Mouse (Mus musculus) stomach, postnatal 0 days (tissue): ENCODE data around the gene Mpp4. TPM values are rescaled to one million over a fixed set of nuclear protein-coding genes. Genes with fewer than 3 reads are reported as not detected.
A peak's percentile ranks its signal among the peaks of the same experiment; 100 is the strongest.

Experiments
- ATAC-seq: fragments of 200-750 bp; cut with Nextera tagmentation; 2 replicates; pipeline ENCODE4 v1.8.0; 2017; ENCODE audit not compliant: low FRiP score, low TSS enrichment
- DNase-seq: peaks from one replicate; pipeline ENCODE4 v3.0.0-alpha.2; 2016; ENCODE audit warnings: low spot score
- H3K27ac ChIP-seq: fragments of 300-500 bp; sonication (generic); replicated peaks from 2 replicates; pipeline ENCODE4 v1.5.1; 2014; ENCODE audit warnings: mild to moderate bottlenecking, control low read depth
- H3K27me3 ChIP-seq: fragments of 300-500 bp; sonication (generic); 2 replicates; pipeline ENCODE4 v1.6.1; 2014; ENCODE audit warnings: low read length; ENCODE audit not compliant: control insufficient read depth, insufficient read depth
- H3K36me3 ChIP-seq: fragments of 300-500 bp; sonication (generic); 2 replicates; pipeline ENCODE4 v1.6.1; 2014; ENCODE audit warnings: low read length, mixed read lengths; ENCODE audit not compliant: control insufficient read depth, insufficient read depth
- H3K4me1 ChIP-seq: fragments of 300-500 bp; sonication (generic); replicated peaks from 2 replicates; pipeline ENCODE4 v1.6.1; 2014; ENCODE audit warnings: antibody characterized with exemption; ENCODE audit not compliant: control insufficient read depth, insufficient read depth
- H3K4me2 ChIP-seq: fragments of 300-500 bp; sonication (generic); replicated peaks from 2 replicates; pipeline ENCODE4 v1.6.1; 2014; ENCODE audit warnings: low read depth, mild to moderate bottlenecking, control low read depth, moderate library complexity
- H3K4me3 ChIP-seq: fragments of 300-500 bp; sonication (generic); 2 replicates; pipeline ENCODE4 v1.5.1; 2014; ENCODE audit warnings: low read depth, low read length, control low read depth
- H3K9ac ChIP-seq: fragments of 300-500 bp; sonication (generic); 2 replicates; pipeline ENCODE4 v1.6.1; 2014; ENCODE audit warnings: mild to moderate bottlenecking, low read length, control low read depth, mixed read lengths
- H3K9me3 ChIP-seq: fragments of 300-500 bp; sonication (generic); 2 replicates; pipeline ENCODE4 v1.6.1; 2016; ENCODE audit warnings: low read length; ENCODE audit not compliant: control insufficient read depth
- CTCF ChIP-seq: IDR thresholded peaks from 2 replicates; pipeline ENCODE4 v1.5.1; 2016; ENCODE audit warnings: antibody characterized with exemption, low read depth, mild to moderate bottlenecking, moderate library complexity
- EP300 ChIP-seq: optimal IDR thresholded peaks from 2 replicates; pipeline ENCODE3; 2016; ENCODE audit warnings: antibody characterized with exemption
- whole genome bisulfite sequencing: fragments of 180-500 bp; shearing (Covaris S2); extraction: QIAGEN DNeasy Blood & Tissue Kit; methylation state at CpG from one replicate; pipeline ENCODE4 v1.1.7; 2014; 5-methylcytosine and 5-hydroxymethylcytosine counted together
- polyA plus RNA-seq: library from polyadenylated mRNA; unstranded; fragments of >200 nt; fragmentation: Nextera tagmentation; extraction: Ambion mirVana; gene quantifications from 2 replicates; pipeline ENCODE4 v1.2.1, GENCODE M21; 2015

The Mpp4 gene
- polyA plus RNA-seq, result 0.12 and 0.13 TPM in 2 replicates

- DNase-seq (no peak), ATAC-seq (no peak)
- Histone ChIP-seq H3K27me3 (no peaks in the 10 kb centered on the region), H3K4me3 (no peak within 1 kb of the TSS), H3K27ac (0 out of 2 replicates have a peak within 1 kb of the TSS, but pooled peaks have one; percentile 5), H3K4me2 (no peak within 1 kb of the TSS), H3K4me1 (no peaks in the 10 kb centered on the region), H3K36me3 (no peaks in the 10 kb centered on the region), H3K9ac (no peak within 1 kb of the TSS), H3K9me3 (no peaks in the 10 kb centered on the region)
- 69% methylated on average over 12 of the region's 12 CpGs for WGBS
- TF ChIP-seq CTCF, result no peak
- no peak for TF ChIP-seq EP300
These were observed at the start of gene Mpp4 for GRCm38 (mm10) chr1:59163030-59163461. Mpp4 (minus strand) TSS chr1:59163389.

DNA sequence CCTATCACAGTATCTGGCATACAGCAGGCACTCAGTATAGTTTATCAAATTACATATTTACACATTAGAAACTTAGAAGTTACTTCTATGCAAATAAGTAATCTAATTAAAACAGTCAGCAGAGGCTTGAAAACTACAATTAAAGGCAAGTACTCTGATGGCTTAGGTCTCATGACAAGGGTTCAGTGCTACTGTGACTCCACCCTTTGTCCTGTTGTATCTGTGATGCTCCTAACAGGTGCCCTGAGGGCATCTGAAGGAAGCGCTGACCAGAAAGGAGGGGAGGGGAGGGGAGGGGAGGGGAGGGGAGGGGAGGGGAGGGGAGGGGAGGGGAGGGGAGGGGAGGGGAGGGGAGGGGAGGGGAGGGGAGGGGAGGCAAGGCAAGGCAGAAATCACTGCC, 49.8 kb upstream of the Mpp4 start:
- Histone ChIP-seq H3K9me3 (no peaks in the 10 kb centered on the region), H3K27ac (no peak overlapping the region), H3K4me3 (no peak overlapping the region), H3K27me3 (no peaks in the 10 kb centered on the region), H3K4me2 (no peak overlapping the region), H3K4me1 (no peaks in the 10 kb centered on the region), H3K36me3 (0 out of 2 replicates have a peak, but pooled peaks cover 2% of the 10 kb centered on the region), H3K9ac (no peak overlapping the region)
- WGBS, result no CpG with 5 or more reads among the region's 1 CpGs
- DNase-seq, result no peak
- ATAC-seq, result no peak
- no peak for TF ChIP-seq CTCF
- TF ChIP-seq EP300, result no peak

- Histone ChIP-seq H3K27me3 (no peaks in the 10 kb centered on the region), H3K9me3 (no peaks in the 10 kb centered on the region), H3K4me2 (no peak overlapping the region), H3K36me3 (no peaks in the 10 kb centered on the region), H3K9ac (no peak overlapping the region), H3K27ac (no peak overlapping the region), H3K4me3 (no peak overlapping the region), H3K4me1 (no peaks in the 10 kb centered on the region)
- ATAC-seq (0 out of 2 replicates have a peak, but pooled peaks have one; percentile 70), DNase-seq (no peak)
- no peak for TF ChIP-seq CTCF
- TF ChIP-seq EP300, result no peak
- WGBS, result 59% methylated on average over 5 of the region's 5 CpGs
These were observed 49.0 kb upstream of the Mpp4 start for GRCm38 (mm10) chr1:59212076-59212779.

DNA sequence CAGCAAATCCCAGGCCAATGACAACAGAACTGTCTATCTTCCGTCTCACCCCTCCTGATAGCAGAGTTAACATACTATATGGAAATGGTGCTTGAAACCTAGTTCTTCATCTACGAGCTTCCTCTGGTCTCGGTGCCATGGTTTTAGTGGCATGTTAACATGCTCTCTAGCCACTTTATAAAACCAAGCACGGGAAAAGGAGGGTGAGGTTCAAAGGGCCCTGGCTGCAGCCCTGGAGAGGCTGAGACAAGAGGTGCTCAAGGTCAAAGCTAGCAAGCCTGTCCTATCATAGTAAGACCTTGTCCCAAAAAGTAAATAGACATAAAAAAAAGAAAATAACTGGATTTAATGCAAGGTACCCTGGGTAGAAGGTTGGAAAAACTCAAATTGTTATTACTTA, 48.5 kb upstream of the Mpp4 start:
- TF ChIP-seq CTCF (no peak), EP300 (no peak)
- WGBS, result 68% methylated on average over 4 of the region's 4 CpGs
- no peak overlapping the region for H3K4me3 ChIP-seq
- H3K27ac ChIP-seq, result no peak overlapping the region
- no peaks in the 10 kb centered on the region for H3K27me3 ChIP-seq
- H3K4me2 ChIP-seq, result no peak overlapping the region
- DNase-seq (no peak), ATAC-seq (no peak)
- H3K4me1 ChIP-seq, result no peaks in the 10 kb centered on the region
- H3K9ac ChIP-seq, result no peak overlapping the region
- no peaks in the 10 kb centered on the region for H3K36me3 ChIP-seq
- H3K9me3 ChIP-seq, result no peaks in the 10 kb centered on the region

DNA sequence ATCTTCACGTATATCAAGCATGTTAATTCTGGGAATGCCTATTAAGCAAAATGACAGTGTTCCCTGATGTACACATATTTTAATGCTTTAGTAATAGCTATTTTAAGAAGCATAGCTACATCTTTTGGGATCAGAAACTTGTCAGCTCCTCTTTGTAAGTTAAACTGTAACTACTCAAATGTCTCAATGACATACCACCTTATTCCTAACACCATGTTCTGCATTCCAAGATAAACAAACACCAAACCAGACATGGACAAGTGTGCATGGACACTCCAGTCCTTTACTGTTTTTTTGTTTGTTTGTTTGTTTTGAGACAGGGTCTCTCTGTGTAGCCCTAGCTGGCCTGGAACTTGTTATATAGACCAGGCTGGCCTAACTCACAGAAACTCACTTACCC, 45.1 kb upstream of the Mpp4 start:
- H3K36me3 ChIP-seq, result no peaks in the 10 kb centered on the region; the same call in 1 of the 2 replicates
- no peak overlapping the region for H3K27ac ChIP-seq
- no peak for TF ChIP-seq EP300
- H3K27me3 ChIP-seq, result no peaks in the 10 kb centered on the region
- H3K4me1 ChIP-seq, result no peaks in the 10 kb centered on the region
- no peak for DNase-seq
- 85% methylated on average over 1 of the region's 1 CpGs for WGBS
- H3K4me2 ChIP-seq, result no peak overlapping the region
- no peak overlapping the region for H3K4me3 ChIP-seq
- ATAC-seq, result no peak
- no peak overlapping the region for H3K9ac ChIP-seq
- H3K9me3 ChIP-seq, result no peaks in the 10 kb centered on the region

GRCm38 (mm10) chr1:59204489-59204888, 41.3 kb upstream of the Mpp4 start:
- H3K4me3 ChIP-seq, result no peak overlapping the region
- H3K9ac ChIP-seq, result no peak overlapping the region
- no peaks in the 10 kb centered on the region for H3K27me3 ChIP-seq
- H3K27ac ChIP-seq, result no peak overlapping the region
- WGBS, result 90% methylated on average over 1 of the region's 1 CpGs
- no peak overlapping the region for H3K4me2 ChIP-seq
- H3K36me3 ChIP-seq, result peaks cover 2% of the 10 kb centered on the region; the same call in 1 of the 2 replicates
- H3K9me3 ChIP-seq, result no peaks in the 10 kb centered on the region
- DNase-seq (no peak), ATAC-seq (no peak)
- TF ChIP-seq EP300 (no peak), CTCF (no peak)
- no peaks in the 10 kb centered on the region for H3K4me1 ChIP-seq
